Mouse (Mus musculus) stomach, postnatal 0 days (tissue): ENCODE measurements around the gene Drd1. TPM values are rescaled to one million over a fixed set of nuclear protein-coding genes. Genes with fewer than 3 reads are reported as not detected.
A peak's percentile ranks its signal among the peaks of the same experiment; 100 is the strongest.

ENCODE experiments used
- ATAC-seq: fragments of 200-750 bp; cut with Nextera tagmentation; 2 replicates; pipeline ENCODE4 v1.8.0; 2017; ENCODE audit not compliant: low FRiP score, low TSS enrichment
- DNase-seq: peaks from one replicate; pipeline ENCODE4 v3.0.0-alpha.2; 2016; ENCODE audit warnings: low spot score
- H3K27ac ChIP-seq: fragments of 300-500 bp; sonication (generic); replicated peaks from 2 replicates; pipeline ENCODE4 v1.5.1; 2014; ENCODE audit warnings: mild to moderate bottlenecking, control low read depth
- H3K27me3 ChIP-seq: fragments of 300-500 bp; sonication (generic); 2 replicates; pipeline ENCODE4 v1.6.1; 2014; ENCODE audit warnings: low read length; ENCODE audit not compliant: control insufficient read depth, insufficient read depth
- H3K36me3 ChIP-seq: fragments of 300-500 bp; sonication (generic); 2 replicates; pipeline ENCODE4 v1.6.1; 2014; ENCODE audit warnings: low read length, mixed read lengths; ENCODE audit not compliant: control insufficient read depth, insufficient read depth
- H3K4me1 ChIP-seq: fragments of 300-500 bp; sonication (generic); replicated peaks from 2 replicates; pipeline ENCODE4 v1.6.1; 2014; ENCODE audit warnings: antibody characterized with exemption; ENCODE audit not compliant: control insufficient read depth, insufficient read depth
- H3K4me2 ChIP-seq: fragments of 300-500 bp; sonication (generic); replicated peaks from 2 replicates; pipeline ENCODE4 v1.6.1; 2014; ENCODE audit warnings: low read depth, mild to moderate bottlenecking, control low read depth, moderate library complexity
- H3K4me3 ChIP-seq: fragments of 300-500 bp; sonication (generic); 2 replicates; pipeline ENCODE4 v1.5.1; 2014; ENCODE audit warnings: low read depth, low read length, control low read depth
- H3K9ac ChIP-seq: fragments of 300-500 bp; sonication (generic); 2 replicates; pipeline ENCODE4 v1.6.1; 2014; ENCODE audit warnings: mild to moderate bottlenecking, low read length, control low read depth, mixed read lengths
- H3K9me3 ChIP-seq: fragments of 300-500 bp; sonication (generic); 2 replicates; pipeline ENCODE4 v1.6.1; 2016; ENCODE audit warnings: low read length; ENCODE audit not compliant: control insufficient read depth
- CTCF ChIP-seq: IDR thresholded peaks from 2 replicates; pipeline ENCODE4 v1.5.1; 2016; ENCODE audit warnings: antibody characterized with exemption, low read depth, mild to moderate bottlenecking, moderate library complexity
- EP300 ChIP-seq: optimal IDR thresholded peaks from 2 replicates; pipeline ENCODE3; 2016; ENCODE audit warnings: antibody characterized with exemption
- WGBS: fragments of 180-500 bp; shearing (Covaris S2); extraction: QIAGEN DNeasy Blood & Tissue Kit; methylation state at CpG from one replicate; pipeline ENCODE4 v1.1.7; 2014; 5-methylcytosine and 5-hydroxymethylcytosine counted together
- polyA plus RNA-seq: library from polyadenylated mRNA; unstranded; fragments of >200 nt; fragmentation: Nextera tagmentation; extraction: Ambion mirVana; gene quantifications from 2 replicates; pipeline ENCODE4 v1.2.1, GENCODE M21; 2015

Gene Drd1
- polyA plus RNA-seq, 1 experiment from 2014 or later = 0.21 TPM

DNA sequence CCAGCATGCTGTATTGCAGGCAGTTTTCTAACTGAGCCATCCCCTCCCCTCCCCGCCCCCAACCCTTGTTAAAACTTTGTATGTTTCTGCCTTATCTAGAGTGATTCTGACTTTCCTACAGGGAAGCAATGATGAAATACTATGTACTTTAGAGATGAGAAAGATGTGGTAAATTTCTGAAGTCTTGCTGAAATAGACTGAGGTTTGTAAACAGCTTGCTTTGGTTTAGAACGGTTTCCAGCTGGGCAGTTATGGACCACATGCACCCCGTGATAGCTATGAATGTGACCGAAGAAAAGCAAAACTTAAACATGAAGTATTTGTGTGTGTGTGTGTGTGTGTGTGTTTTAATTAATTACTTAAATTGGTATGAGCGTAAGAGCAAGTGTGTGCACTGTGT is 29.3 kb upstream of the Drd1 start:
- Histone ChIP-seq H3K27ac (no peak overlapping the region), H3K36me3 (peaks cover 9% of the 10 kb centered on the region; the same call in 1 of the 2 replicates), H3K9me3 (no peaks in the 10 kb centered on the region), H3K4me1 (no peaks in the 10 kb centered on the region), H3K9ac (no peak overlapping the region), H3K4me3 (no peak overlapping the region), H3K27me3 (no peaks in the 10 kb centered on the region), H3K4me2 (no peak overlapping the region)
- 73% methylated on average over 5 of the region's 5 CpGs for WGBS
- no peak for TF ChIP-seq CTCF
- TF ChIP-seq EP300 = no peak
- DNase-seq (no peak), ATAC-seq (no peak)

DNA sequence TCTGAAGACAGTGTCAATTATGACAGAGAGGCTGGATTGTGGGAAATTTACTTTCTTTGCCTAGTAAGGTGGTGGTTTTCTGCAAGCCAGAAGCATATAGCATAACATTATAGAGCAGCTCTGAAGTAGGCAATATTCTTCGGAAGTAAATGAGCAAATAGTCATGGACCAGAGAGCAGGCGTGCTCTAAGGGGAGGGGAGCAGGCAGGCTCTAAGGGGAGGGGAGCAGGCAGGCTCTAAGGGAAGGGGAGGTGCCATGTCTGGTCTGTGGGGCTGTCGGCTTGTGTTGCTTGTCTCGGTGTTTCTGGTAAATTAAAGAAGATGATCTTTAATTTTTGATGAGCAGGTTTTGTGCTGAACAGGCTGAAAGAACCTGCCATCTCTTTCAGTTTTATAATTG is 28.7 kb upstream of the Drd1 start:
- no peak for TF ChIP-seq CTCF
- no peak for TF ChIP-seq EP300
- no peak for DNase-seq
- H3K36me3 ChIP-seq = peaks cover 9% of the 10 kb centered on the region; the same call in 1 of the 2 replicates
- H3K9ac ChIP-seq = no peak overlapping the region
- H3K27me3 ChIP-seq = no peaks in the 10 kb centered on the region
- no peaks in the 10 kb centered on the region for H3K4me1 ChIP-seq
- no peak overlapping the region for H3K4me3 ChIP-seq
- WGBS = 60% methylated on average over 4 of the region's 4 CpGs
- no peak overlapping the region for H3K27ac ChIP-seq
- H3K4me2 ChIP-seq = no peak overlapping the region
- no peak for ATAC-seq
- no peaks in the 10 kb centered on the region for H3K9me3 ChIP-seq

- Histone ChIP-seq H3K27me3 (no peaks in the 10 kb centered on the region), H3K36me3 (peaks cover 9% of the 10 kb centered on the region; the same call in 1 of the 2 replicates), H3K27ac (no peak overlapping the region), H3K4me1 (no peaks in the 10 kb centered on the region), H3K9me3 (no peaks in the 10 kb centered on the region), H3K4me2 (no peak overlapping the region), H3K4me3 (no peak overlapping the region), H3K9ac (no peak overlapping the region)
- TF ChIP-seq EP300 (no peak), CTCF (no peak)
- DNase-seq = no peak
- ATAC-seq = no peak
- WGBS = 69% methylated on average over 5 of the region's 5 CpGs
These were observed 27.4 kb upstream of the Drd1 start for GRCm38 (mm10) chr13:54082946-54083345.

GRCm38 (mm10) chr13:54080785-54081184 is 25.3 kb upstream of the Drd1 start:
- no peak overlapping the region for H3K27ac ChIP-seq
- H3K9me3 ChIP-seq = no peaks in the 10 kb centered on the region
- peaks cover 1% of the 10 kb centered on the region; the same call in 1 of the 2 replicates for H3K36me3 ChIP-seq
- 97% methylated on average over 1 of the region's 1 CpGs for WGBS
- no peak for DNase-seq
- TF ChIP-seq EP300 (no peak), CTCF (no peak)
- ATAC-seq = no peak
- no peak overlapping the region for H3K4me3 ChIP-seq
- H3K27me3 ChIP-seq = no peaks in the 10 kb centered on the region
- no peaks in the 10 kb centered on the region for H3K4me1 ChIP-seq
- no peak overlapping the region for H3K4me2 ChIP-seq
- H3K9ac ChIP-seq = no peak overlapping the region

DNA sequence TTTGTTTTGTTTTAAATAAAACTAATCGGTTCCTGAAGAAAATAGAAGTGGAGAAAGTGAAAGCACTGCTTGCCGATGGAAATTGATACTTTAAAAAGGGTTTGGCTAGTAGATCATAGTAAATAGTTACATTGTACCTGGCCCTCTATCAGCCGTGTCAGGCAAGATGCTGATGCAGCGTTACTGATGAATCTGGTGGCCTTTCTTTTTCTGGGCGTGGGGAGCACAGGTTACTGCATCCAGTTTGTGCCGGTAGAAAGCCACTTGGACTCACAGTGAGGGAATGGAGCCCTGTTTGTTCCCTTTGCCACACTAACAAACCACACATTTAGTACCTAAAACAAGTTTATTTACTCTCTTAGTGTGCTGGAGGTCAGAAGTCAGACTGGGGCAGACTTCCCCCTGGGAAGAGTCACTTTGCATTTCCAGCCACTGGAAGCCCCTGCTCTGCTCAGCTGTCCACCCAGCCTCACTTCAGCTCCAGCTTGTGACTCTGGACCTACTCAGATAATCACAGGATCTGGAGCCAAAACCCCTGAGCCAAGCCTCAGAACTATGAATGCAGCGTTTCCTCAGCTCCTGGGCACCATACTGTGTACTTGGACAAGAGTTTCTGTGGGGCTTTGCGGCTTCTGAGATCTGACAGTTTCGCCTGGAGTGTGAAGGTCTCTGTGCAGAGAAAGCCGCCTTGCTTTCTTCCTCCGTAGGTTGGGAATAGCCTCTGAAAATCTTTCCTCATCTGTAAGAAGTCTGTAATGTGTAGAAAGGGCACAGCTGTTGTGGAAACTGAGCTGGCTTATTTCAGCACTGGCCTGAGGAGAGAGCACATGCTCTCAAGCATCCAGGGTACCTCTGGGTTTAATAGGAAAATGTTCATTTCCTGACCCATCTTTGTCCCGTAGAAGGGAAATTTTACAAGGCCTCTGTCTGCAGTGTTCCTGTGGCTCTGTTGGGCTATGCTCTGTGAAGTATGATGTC is 24.6 kb upstream of the Drd1 start:
- Histone ChIP-seq H3K27ac (no peak overlapping the region), H3K9me3 (no peaks in the 10 kb centered on the region), H3K9ac (no peak overlapping the region), H3K36me3 (no peaks in the 10 kb centered on the region), H3K27me3 (no peaks in the 10 kb centered on the region), H3K4me1 (no peaks in the 10 kb centered on the region), H3K4me3 (no peak overlapping the region), H3K4me2 (no peak overlapping the region)
- DNase-seq (peak; percentile 17), ATAC-seq (peak; percentile 48)
- no peak for TF ChIP-seq EP300
- TF ChIP-seq CTCF = no peak
- 51% methylated on average over 12 of the region's 12 CpGs for WGBS
